Mouse (Mus musculus) embryonic facial prominence, embryonic 14.5 days (tissue): ENCODE measurements at regions not wholly inside any gene's neighbourhood (a gene's known extent, or its start where the extent isn't known, plus 50 kb on each side); places are given as distances from the start of the nearest gene placed in this dataset.

ENCODE experiments used
- ATAC-seq: fragments of 200-750 bp; cut with Nextera tagmentation; 2 replicates; pipeline ENCODE4 v1.8.0; 2017; ENCODE audit warnings: low read depth, moderate number of reproducible peaks, moderate TSS enrichment
- DNase-seq: peaks from one replicate; pipeline ENCODE4 v3.0.0-alpha.2; 2015; ENCODE audit warnings: low spot score
- H3K27ac ChIP-seq: fragments of 300-500 bp; sonication (generic); replicated peaks from 2 replicates; pipeline ENCODE4 v1.5.1; 2014; ENCODE audit warnings: low read depth, mild to moderate bottlenecking, low read length, moderate library complexity
- H3K27me3 ChIP-seq: fragments of 300-500 bp; sonication (generic); replicated peaks from 2 replicates; pipeline ENCODE4 v1.6.1; 2014; ENCODE audit warnings: low read length; ENCODE audit not compliant: control insufficient read depth, insufficient read depth
- H3K36me3 ChIP-seq: fragments of 300-500 bp; sonication (generic); 2 replicates; pipeline ENCODE4 v1.6.1; 2014; ENCODE audit warnings: low read length, mixed read lengths; ENCODE audit not compliant: control insufficient read depth, insufficient read depth
- H3K4me1 ChIP-seq: fragments of 300-500 bp; sonication (generic); 2 replicates; pipeline ENCODE4 v1.6.1; 2014; ENCODE audit warnings: antibody characterized with exemption, low read length; ENCODE audit not compliant: control insufficient read depth, insufficient read depth
- H3K4me2 ChIP-seq: fragments of 300-500 bp; sonication (generic); 2 replicates; pipeline ENCODE4 v1.6.1; 2014; ENCODE audit warnings: low read depth, mild to moderate bottlenecking, low read length, moderate library complexity, mixed read lengths
- H3K4me3 ChIP-seq: fragments of 300-500 bp; sonication (generic); 2 replicates; pipeline ENCODE4 v1.5.1; 2014; ENCODE audit warnings: low read depth, mild to moderate bottlenecking, low read length
- H3K9ac ChIP-seq: fragments of 300-500 bp; sonication (generic); 2 replicates; pipeline ENCODE4 v1.6.1; 2014; ENCODE audit warnings: low read depth, mild to moderate bottlenecking, low read length, moderate library complexity, mixed read lengths
- H3K9me3 ChIP-seq: fragments of 300-500 bp; sonication (generic); 2 replicates; pipeline ENCODE4 v1.6.1; 2016; ENCODE audit warnings: low read length; ENCODE audit not compliant: control insufficient read depth
- WGBS: fragments of 180-500 bp; shearing (Covaris S2); extraction: QIAGEN DNeasy Blood & Tissue Kit; methylation state at CpG from one replicate; pipeline ENCODE4 v1.1.7; 2014; 5-methylcytosine and 5-hydroxymethylcytosine counted together

- 3% methylated on average over 23 of the region's 23 CpGs for WGBS
- Histone ChIP-seq H3K27me3 (no peaks in the 10 kb centered on the region), H3K4me3 (peak overlapping the region; percentile 8), H3K36me3 (no peaks in the 10 kb centered on the region), H3K4me2 (peak overlapping the region; percentile 42), H3K9ac (peak overlapping the region; percentile 28), H3K4me1 (peaks cover 16% of the 10 kb centered on the region), H3K27ac (peak overlapping the region; percentile 83), H3K9me3 (no peaks in the 10 kb centered on the region)
- DNase-seq (peak; percentile 89), ATAC-seq (peak; percentile 44)
Observed at GRCm38 (mm10) chr13:37513905-37514607, 169.0 kb downstream of the Ly86 start.

- DNase-seq (no peak), ATAC-seq (no peak)
- H3K9ac ChIP-seq, result peak overlapping the region; percentile 28
- peak overlapping the region; percentile 83 for H3K27ac ChIP-seq
- H3K27me3 ChIP-seq, result no peaks in the 10 kb centered on the region
- peaks cover 9% of the 10 kb centered on the region for H3K4me1 ChIP-seq
- H3K9me3 ChIP-seq, result no peaks in the 10 kb centered on the region
- 69% methylated on average over 12 of the region's 12 CpGs for WGBS
- H3K36me3 ChIP-seq, result no peaks in the 10 kb centered on the region
- peak overlapping the region; percentile 42 for H3K4me2 ChIP-seq
- H3K4me3 ChIP-seq, result peak overlapping the region; percentile 8; the same call in 1 of the 2 replicates
Observed at GRCm38 (mm10) chr13:37514641-37515305, 169.8 kb downstream of the Ly86 start.

GRCm38 (mm10) chr13:37517055-37517807 is 172.2 kb downstream of the Ly86 start:
- peak; percentile 82 for DNase-seq
- Histone ChIP-seq H3K4me1 (peaks cover 8% of the 10 kb centered on the region), H3K9ac (no peak overlapping the region), H3K4me3 (no peak overlapping the region), H3K27ac (no peak overlapping the region; the same call in 1 of the 2 replicates), H3K4me2 (no peak overlapping the region), H3K27me3 (no peaks in the 10 kb centered on the region), H3K36me3 (no peaks in the 10 kb centered on the region), H3K9me3 (no peaks in the 10 kb centered on the region)
- ATAC-seq, result peak; percentile 90
- WGBS, result 41% methylated on average over 14 of the region's 14 CpGs

GRCm38 (mm10) chr13:37519948-37520347 is 174.9 kb downstream of the Ly86 start:
- DNase-seq (no peak), ATAC-seq (no peak)
- 80% methylated on average over 3 of the region's 3 CpGs for WGBS

GRCm38 (mm10) chr13:37525097-37525726 is 180.2 kb downstream of the Ly86 start:
- no peaks in the 10 kb centered on the region for H3K27me3 ChIP-seq
- H3K36me3 ChIP-seq, result no peaks in the 10 kb centered on the region
- no peak overlapping the region for H3K9ac ChIP-seq
- H3K4me1 ChIP-seq, result peaks cover 13% of the 10 kb centered on the region
- no peak overlapping the region for H3K4me2 ChIP-seq
- ATAC-seq, result no peak
- H3K27ac ChIP-seq, result no peak overlapping the region
- 89% methylated on average over 15 of the region's 15 CpGs for WGBS
- H3K9me3 ChIP-seq, result no peaks in the 10 kb centered on the region
- no peak for DNase-seq
- H3K4me3 ChIP-seq, result no peak overlapping the region

More at GRCm38 (mm10) chr13:37519948-37520347, 174.9 kb downstream of the Ly86 start:
- Histone ChIP-seq H3K4me1 (no peaks in the 10 kb centered on the region; the same call in 1 of the 2 replicates), H3K9me3 (no peaks in the 10 kb centered on the region), H3K27ac (no peak overlapping the region), H3K4me3 (no peak overlapping the region), H3K9ac (no peak overlapping the region), H3K4me2 (no peak overlapping the region), H3K27me3 (no peaks in the 10 kb centered on the region), H3K36me3 (no peaks in the 10 kb centered on the region)

- Histone ChIP-seq H3K4me2 (no peak overlapping the region), H3K9ac (no peak overlapping the region), H3K9me3 (no peaks in the 10 kb centered on the region), H3K27ac (no peak overlapping the region), H3K36me3 (no peaks in the 10 kb centered on the region), H3K27me3 (no peaks in the 10 kb centered on the region), H3K4me3 (no peak overlapping the region), H3K4me1 (peaks cover 13% of the 10 kb centered on the region)
- WGBS, result 81% methylated on average over 7 of the region's 8 CpGs
- ATAC-seq (no peak), DNase-seq (no peak)
Observed at GRCm38 (mm10) chr13:37526102-37526501, 181.1 kb downstream of the Ly86 start.

- Histone ChIP-seq H3K36me3 (no peaks in the 10 kb centered on the region), H3K4me3 (no peak overlapping the region), H3K4me1 (peaks cover 17% of the 10 kb centered on the region), H3K9me3 (no peaks in the 10 kb centered on the region), H3K27ac (no peak overlapping the region), H3K27me3 (no peaks in the 10 kb centered on the region), H3K4me2 (no peak overlapping the region), H3K9ac (no peak overlapping the region)
- ATAC-seq, result peak; percentile 50; the same call in 1 of the 2 replicates
- DNase-seq, result peak; percentile 66
- WGBS, result 20% methylated on average over 9 of the region's 9 CpGs
Observed at GRCm38 (mm10) chr13:37528380-37528779, 183.4 kb downstream of the Ly86 start.

GRCm38 (mm10) chr13:37528876-37529275 is 183.9 kb downstream of the Ly86 start:
- no peak for ATAC-seq
- no peak overlapping the region for H3K4me2 ChIP-seq

More at GRCm38 (mm10) chr13:37528876-37529275, 183.9 kb downstream of the Ly86 start:
- Histone ChIP-seq H3K4me3 (no peak overlapping the region), H3K9me3 (no peaks in the 10 kb centered on the region), H3K27ac (no peak overlapping the region), H3K27me3 (no peaks in the 10 kb centered on the region), H3K4me1 (peaks cover 17% of the 10 kb centered on the region), H3K9ac (no peak overlapping the region), H3K36me3 (no peaks in the 10 kb centered on the region)
- 49% methylated on average over 7 of the region's 7 CpGs for WGBS
- no peak for DNase-seq
